Mouse (Mus musculus) MEL (cell line): ENCODE measurements around the gene Csf2rb2. TPM values are rescaled to one million over a fixed set of nuclear protein-coding genes. Genes with fewer than 3 reads are reported as not detected.
"Not testable (repeated sequence)": the region's sequence is repeated elsewhere in the genome, so short reads cannot be mapped to it uniquely, and the experiment has no call there.

Experiments
- DNase-seq: peaks from one replicate; pipeline ENCODE4 v3.0.0; 2011; ENCODE audit warnings: low read depth, low spot score
- H3K27ac ChIP-seq: 2 replicates; pipeline ENCODE4 v1.5.1; 2012; ENCODE audit warnings: low read depth, mild to moderate bottlenecking, control low read depth, low read length, moderate library complexity; ENCODE audit not compliant: control insufficient read depth
- H3K27me3 ChIP-seq, 2 experiments: fragments of 150-350 bp in 1 of 2; sonication (generic) in 1 of 2; 2 replicates each; pipeline ENCODE4 v1.6.1; 2012; ENCODE audit warnings: low read length in 2 of 2, mild to moderate bottlenecking in 2 of 2, improper control_type of control experiment in 1 of 2, moderate library complexity in 1 of 2; ENCODE audit not compliant: insufficient read depth in 2 of 2, control insufficient read depth in 1 of 2
- H3K36me3 ChIP-seq, 2 experiments: 2 replicates each; pipeline ENCODE4 v1.6.1; 2012 to 2014; ENCODE audit warnings: low read length in 2 of 2, improper control_type of control experiment in 1 of 2, inconsistent platforms in 1 of 2, mild to moderate bottlenecking in 1 of 2; ENCODE audit not compliant: insufficient read depth in 2 of 2, control insufficient read depth in 1 of 2
- H3K4me1 ChIP-seq, 2 experiments: fragments of 150-350 bp in 1 of 2; sonication (generic) in 1 of 2; 2 replicates each; pipeline ENCODE4 v1.6.1; 2012; ENCODE audit warnings: low read length in 2 of 2, improper control_type of control experiment in 1 of 2, mild to moderate bottlenecking in 1 of 2; ENCODE audit not compliant: insufficient read depth in 2 of 2, control insufficient read depth in 1 of 2
- H3K4me3 ChIP-seq, 2 experiments: fragments of 150-350 bp in 1 of 2; sonication (generic) in 1 of 2; 2 replicates each; pipeline ENCODE4 v1.5.1; 2012; ENCODE audit warnings: low read depth in 2 of 2, low read length in 2 of 2, mild to moderate bottlenecking in 2 of 2, moderate library complexity in 2 of 2, control low read depth in 1 of 2, improper control_type of control experiment in 1 of 2; ENCODE audit not compliant: control insufficient read depth in 1 of 2, insufficient read depth in 1 of 2
- H3K79me2 ChIP-seq: 2 replicates; pipeline ENCODE4 v1.6.1; 2012; ENCODE audit warnings: mild to moderate bottlenecking, low read length, moderate library complexity; ENCODE audit not compliant: control insufficient read depth, poor library complexity, insufficient read depth
- H3K9ac ChIP-seq: 2 replicates; pipeline ENCODE4 v1.6.1; 2012; ENCODE audit warnings: low read depth, mild to moderate bottlenecking, control low read depth, low read length, moderate library complexity; ENCODE audit not compliant: control insufficient read depth, poor library complexity, severe bottlenecking
- H3K9me3 ChIP-seq: fragments of 150-350 bp; sonication (generic); replicated peaks from 2 replicates; pipeline ENCODE4 v1.6.1; 2012; ENCODE audit warnings: mild to moderate bottlenecking, low read length, improper control_type of control experiment, moderate library complexity; ENCODE audit not compliant: insufficient read depth
- CHD2 ChIP-seq: IDR thresholded peaks from 2 replicates; pipeline ENCODE4 v1.6.1; 2011; ENCODE audit warnings: low read length, improper control_type of control experiment
- GABPA ChIP-seq: IDR thresholded peaks from 2 replicates; pipeline ENCODE4 v1.6.1; 2012; ENCODE audit warnings: low read depth, mild to moderate bottlenecking, inconsistent platforms, low read length, improper control_type of control experiment, moderate library complexity
- MAFK ChIP-seq: IDR thresholded peaks from 2 replicates; pipeline ENCODE4 v1.6.1; 2011; ENCODE audit warnings: low read depth, mild to moderate bottlenecking, low read length, improper control_type of control experiment, borderline replicate concordance
- MAX ChIP-seq: IDR thresholded peaks from 2 replicates; pipeline ENCODE4 v1.6.1; 2011; ENCODE audit warnings: low read length, improper control_type of control experiment
- MAZ ChIP-seq: IDR thresholded peaks from 2 replicates; pipeline ENCODE4 v1.6.1; 2012; ENCODE audit warnings: low read depth, mild to moderate bottlenecking, inconsistent platforms, low read length, improper control_type of control experiment
- MEF2A ChIP-seq: IDR thresholded peaks from 2 replicates; pipeline ENCODE4 v1.6.1; 2014; ENCODE audit warnings: low read depth, mild to moderate bottlenecking, inconsistent platforms, low read length, improper control_type of control experiment; ENCODE audit not compliant: poor library complexity, insufficient replicate concordance, severe bottlenecking; ENCODE audit errors: extremely low read depth
- MYB ChIP-seq: IDR thresholded peaks from 2 replicates; pipeline ENCODE4 v1.6.1; 2011; ENCODE audit warnings: mild to moderate bottlenecking, low read depth, low read length, improper control_type of control experiment
- MYC ChIP-seq: IDR thresholded peaks from 2 replicates; pipeline ENCODE4 v1.6.1; 2011; ENCODE audit warnings: low read depth, mild to moderate bottlenecking, low read length, improper control_type of control experiment, moderate library complexity
- NELFE ChIP-seq: IDR thresholded peaks from 2 replicates; pipeline ENCODE4 v1.6.1; 2011; ENCODE audit warnings: low read depth, low read length, improper control_type of control experiment
- POLR2A ChIP-seq, 2 experiments: IDR thresholded peaks; 2 replicates each; pipeline ENCODE4 v1.6.1; 2011 to 2012; ENCODE audit warnings: low read length in 2 of 2, mild to moderate bottlenecking in 2 of 2, control low read depth in 1 of 2, improper control_type of control experiment in 1 of 2, low read depth in 1 of 2, moderate library complexity in 1 of 2; ENCODE audit not compliant: control insufficient read depth in 1 of 2, insufficient read depth in 1 of 2, poor library complexity in 1 of 2
- POLR2AphosphoS5 ChIP-seq: IDR thresholded peaks from 2 replicates; pipeline ENCODE4 v1.6.1; 2012; ENCODE audit warnings: low read depth, borderline replicate concordance, mild to moderate bottlenecking, inconsistent platforms, low read length, moderate library complexity, mixed read lengths
- RCOR1 ChIP-seq: IDR thresholded peaks from 2 replicates; pipeline ENCODE4 v1.6.1; 2012; ENCODE audit warnings: low read depth, mild to moderate bottlenecking, inconsistent platforms, low read length, improper control_type of control experiment
- SIN3A ChIP-seq: IDR thresholded peaks from 2 replicates; pipeline ENCODE4 v1.6.1; 2012; ENCODE audit warnings: low read length, improper control_type of control experiment, inconsistent platforms
- TCF12 ChIP-seq: IDR thresholded peaks from 2 replicates; pipeline ENCODE4 v1.6.1; 2014; ENCODE audit warnings: low read depth, mild to moderate bottlenecking, inconsistent platforms, low read length, improper control_type of control experiment, moderate library complexity
- USF2 ChIP-seq, 2 experiments: IDR thresholded peaks; 2 replicates each; pipeline ENCODE4 v1.6.1; 2011 to 2012; ENCODE audit warnings: improper control_type of control experiment in 2 of 2, low read length in 2 of 2, borderline replicate concordance in 1 of 2, inconsistent platforms in 1 of 2, low read depth in 1 of 2, mild to moderate bottlenecking in 1 of 2; ENCODE audit not compliant: insufficient read depth in 1 of 2
- polyA plus RNA-seq, 2 experiments: library from polyadenylated mRNA; stranded (reverse) in 1 of 2; unstranded in 1 of 2; fragments of >175 nt in 1 of 2; fragments of >200 nt in 1 of 2; gene quantifications; 2 replicates each; pipeline versions ENCODE4 v1.2.1 to v1.2.4; 2012; ENCODE audit warnings: low replicate concordance in 2 of 2, low read depth in 1 of 2; ENCODE audit not compliant: insufficient read length in 2 of 2, insufficient read depth in 1 of 2, missing spikeins in 1 of 2
- total RNA-seq: library from RNA; depleted of rRNA; stranded (reverse); fragments of 300-350 nt; gene quantifications from 2 replicates; pipeline ENCODE4 v1.2.3, GENCODE M21; 2012

Gene Csf2rb2
- total and polyA plus RNA-seq, 3 experiments: 0.54 to 1.8 TPM; not detected in 1

GRCm38 (mm10) chr15:78298558-78298957, 7.0 kb downstream of the Csf2rb2 start:
- no peak overlapping the region for H3K27ac ChIP-seq
- H3K79me2 ChIP-seq: no peaks in the 10 kb centered on the region
- no peaks in the 10 kb centered on the region for H3K36me3 ChIP-seq
- no peaks in the 10 kb centered on the region for H3K27me3 ChIP-seq
- no peaks in the 10 kb centered on the region for H3K4me1 ChIP-seq
- no peak overlapping the region for H3K9ac ChIP-seq
- DNase-seq: no peak
- H3K4me3 ChIP-seq: no peak overlapping the region
- no peaks in the 10 kb centered on the region for H3K9me3 ChIP-seq
- TF ChIP-seq MYC: no peak

GRCm38 (mm10) chr15:78293716-78294115, 11.8 kb downstream of the Csf2rb2 start:
- Histone ChIP-seq H3K79me2 (no peaks in the 10 kb centered on the region), H3K4me3 (no peak overlapping the region), H3K9me3 (no peaks in the 10 kb centered on the region), H3K27me3 (no peaks in the 10 kb centered on the region), H3K36me3 (no peaks in the 10 kb centered on the region), H3K4me1 (no peaks in the 10 kb centered on the region), H3K27ac (no peak overlapping the region), H3K9ac (no peak overlapping the region)
- DNase-seq: no peak
- TF ChIP-seq GABPA (no peak), MAFK (no peak), MYB (no peak), RCOR1 (no peak), MAX (no peak), POLR2A (IDR thresholded peaks at IDR 0.05; ENCODE audit: control insufficient read depth in 1 of 2, insufficient read depth in 1 of 2, low read depth in 1 of 2, low read length in 2 of 2, poor library complexity in 1 of 2) (no peak), MAZ (no peak), USF2 (IDR thresholded peaks at IDR 0.05; ENCODE audit: borderline replicate concordance in 1 of 2, insufficient read depth in 1 of 2, low read depth in 1 of 2, low read length in 2 of 2) (no peak), POLR2AphosphoS5 (no peak), TCF12 (no peak), NELFE (no peak), MEF2A (no peak), SIN3A (no peak), CHD2 (no peak)

- H3K27ac ChIP-seq, H3K36me3 ChIP-seq, H3K9me3 ChIP-seq, H3K79me2 ChIP-seq, H3K4me1 ChIP-seq, DNase-seq, H3K9ac ChIP-seq, H3K27me3 ChIP-seq, H3K4me3 ChIP-seq: not testable (repeated sequence)
Observed at GRCm38 (mm10) chr15:78293228-78293627, 12.3 kb downstream of the Csf2rb2 start.

GRCm38 (mm10) chr15:78289775-78290174, 15.7 kb downstream of the Csf2rb2 start:
- H3K4me3 ChIP-seq, H3K27ac ChIP-seq, H3K9ac ChIP-seq, H3K36me3 ChIP-seq, H3K27me3 ChIP-seq, DNase-seq, H3K9me3 ChIP-seq, H3K4me1 ChIP-seq, H3K79me2 ChIP-seq: not testable (repeated sequence)
